Mouse (Mus musculus) gastrocnemius, postnatal 4 days (tissue): ENCODE data around the gene Bsnd. TPM values are rescaled to one million over a fixed set of nuclear protein-coding genes. Genes with fewer than 3 reads are reported as not detected.

Source experiments
- total RNA-seq, 2 experiments: library from RNA; stranded (reverse); gene quantifications; 2 replicates each; pipeline ENCODE4 v1.2.3; 2021

Gene Bsnd
- total RNA-seq, 2 experiments from 2014 or later, result 0.18 to 0.25 TPM

Other genes with a start within 250 kb of the Bsnd start
- 10 to 100 TPM; 34.9 to 36.4 TPM for gene Usp24, start 176.1 kb downstream of the Bsnd start, total RNA-seq
- gene Pcsk9, start 28.0 kb downstream of the Bsnd start, total RNA-seq, result under 1 TPM; 0.66 to 0.70 TPM
- 10 to 100 TPM; 36.0 to 45.6 TPM for gene Dhcr24, start 68.8 kb upstream of the Bsnd start, total RNA-seq
- not detected for gene Lexm, start 125.0 kb upstream of the Bsnd start, total RNA-seq
- under 1 TPM; 0.29 to 0.44 TPM for gene Ttc22, start 130.1 kb upstream of the Bsnd start, total RNA-seq
- gene Pars2, start 158.8 kb upstream of the Bsnd start, total RNA-seq, result 1 to 10 TPM; 5.2 to 6.4 TPM
- gene Ttc4, start 186.7 kb upstream of the Bsnd start, total RNA-seq, result 10 to 100 TPM; 28.8 to 32.3 TPM
- gene Mroh7, start 238.6 kb upstream of the Bsnd start, total RNA-seq, result 1 to 10 TPM in 1 of 2 experiments, under 1 TPM in 1; 0.52 to 1.2 TPM
- gene Fam151a, start 241.6 kb upstream of the Bsnd start, total RNA-seq, result not detected